Mouse (Mus musculus): ENCODE results near the gene Smco2. TPM values are rescaled to one million over a fixed set of nuclear protein-coding genes. Genes with fewer than 3 reads are reported as not detected.

Smco2 gene
- polyA plus RNA-seq, 1 experiment, result 0.13 TPM

DNA sequence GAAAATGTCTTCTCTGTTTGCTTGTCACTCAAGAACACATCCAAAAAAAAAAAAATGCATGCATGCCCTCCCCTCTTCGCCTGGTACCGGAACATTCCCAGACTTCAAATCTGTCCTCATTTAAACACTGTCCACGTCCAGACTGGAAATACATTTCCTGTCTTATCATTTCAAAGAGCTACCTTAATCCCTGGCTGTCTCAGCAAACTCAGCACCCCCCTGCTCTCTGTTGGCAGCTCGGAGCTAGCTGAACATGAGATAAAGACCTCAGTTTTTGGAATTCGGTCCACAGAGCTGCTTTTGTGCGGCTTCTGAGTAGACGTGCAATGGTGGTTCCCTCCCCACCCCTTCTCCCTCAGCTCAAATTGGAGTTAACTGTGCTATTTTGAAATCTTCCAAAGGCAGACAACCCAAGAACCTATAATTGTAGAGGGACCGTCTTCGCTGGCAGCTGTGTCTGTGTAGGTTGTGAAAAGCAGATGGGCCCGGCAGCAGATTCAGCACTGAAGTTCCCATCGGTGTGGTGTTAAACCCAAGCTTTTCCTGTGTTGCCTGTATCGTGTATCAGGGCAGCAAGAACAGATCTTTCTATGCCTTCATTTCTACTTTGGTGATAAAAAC is 27.6 kb downstream of the Smco2 start:
- Histone ChIP-seq H3K27ac (ENCODE audit: insufficient read depth, low read length) (0 out of 2 replicates have a peak overlapping the region, but pooled peaks have one; percentile 63), H3K4me1 (ENCODE audit: control insufficient read depth, insufficient read depth, low read length) (peaks cover 5% of the 10 kb centered on the region), H3K4me3 (ENCODE audit: insufficient read depth, low read length) (no peak overlapping the region)
- TF ChIP-seq POLR2A (IDR thresholded peaks at IDR 0.05; ENCODE audit: extremely low read depth, insufficient read depth, low read length), result no peak
- no peak for TF ChIP-seq CTCF (IDR thresholded peaks at IDR 0.05; ENCODE audit: extremely low read depth, insufficient read depth, low read length)

DNA sequence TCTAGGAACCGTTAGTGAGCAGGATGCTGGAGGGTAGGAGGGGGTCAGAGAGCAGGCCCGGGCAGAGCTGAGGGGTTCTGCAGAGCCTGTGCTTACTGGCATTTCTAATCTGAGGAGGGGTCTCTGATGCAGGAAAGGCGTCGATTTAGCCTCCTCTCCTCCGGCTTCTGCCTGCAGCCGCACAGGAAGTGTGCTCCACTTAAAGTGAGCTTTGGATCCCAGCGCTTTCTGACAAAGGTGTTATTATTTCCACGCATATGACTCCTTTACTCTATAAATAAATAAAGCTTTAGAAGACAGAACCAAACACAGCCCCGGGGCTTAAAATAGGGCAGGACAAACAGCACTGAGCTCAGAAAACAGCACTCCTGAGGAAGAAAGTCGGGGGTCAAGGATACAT is 29.0 kb downstream of the Smco2 start:
- TF ChIP-seq POLR2A (IDR thresholded peaks at IDR 0.05; ENCODE audit: extremely low read depth, insufficient read depth, low read length) (no peak), CTCF (IDR thresholded peaks at IDR 0.05; ENCODE audit: extremely low read depth, insufficient read depth, low read length) (no peak)
- H3K4me3 ChIP-seq (ENCODE audit: insufficient read depth, low read length), result no peak overlapping the region
- H3K4me1 ChIP-seq (ENCODE audit: control insufficient read depth, insufficient read depth, low read length), result peaks cover 5% of the 10 kb centered on the region
- 0 out of 2 replicates have a peak overlapping the region, but pooled peaks have one; percentile 13 for H3K27ac ChIP-seq (ENCODE audit: insufficient read depth, low read length)

DNA sequence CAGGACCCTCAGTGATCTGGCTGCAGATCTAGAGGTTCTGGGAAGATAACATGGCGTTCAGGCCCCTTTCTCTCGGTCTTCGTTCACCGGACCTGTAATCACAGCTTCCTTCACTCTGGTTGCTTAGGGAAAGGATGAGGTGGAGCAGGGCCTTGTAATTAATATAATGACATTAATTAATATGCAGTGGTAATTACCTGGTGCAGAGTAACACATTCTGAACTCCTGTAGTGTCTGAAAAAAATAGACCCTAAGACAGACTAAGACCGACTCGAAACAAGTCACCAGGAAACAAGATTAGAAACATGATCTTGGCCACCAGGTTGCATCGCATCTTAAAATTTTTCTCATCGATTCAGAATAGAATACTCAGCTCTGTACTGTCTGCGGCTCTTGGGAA is 30.0 kb downstream of the Smco2 start:
- Histone ChIP-seq H3K27ac (ENCODE audit: insufficient read depth, low read length) (no peak overlapping the region), H3K4me3 (ENCODE audit: insufficient read depth, low read length) (no peak overlapping the region), H3K4me1 (ENCODE audit: control insufficient read depth, insufficient read depth, low read length) (peaks cover 5% of the 10 kb centered on the region)
- TF ChIP-seq POLR2A (IDR thresholded peaks at IDR 0.05; ENCODE audit: extremely low read depth, insufficient read depth, low read length), result no peak
- TF ChIP-seq CTCF (IDR thresholded peaks at IDR 0.05; ENCODE audit: extremely low read depth, insufficient read depth, low read length), result no peak

- TF ChIP-seq POLR2A (IDR thresholded peaks at IDR 0.05; ENCODE audit: extremely low read depth, insufficient read depth, low read length) (no peak), CTCF (IDR thresholded peaks at IDR 0.05; ENCODE audit: extremely low read depth, insufficient read depth, low read length) (no peak)
- H3K27ac ChIP-seq (ENCODE audit: insufficient read depth, low read length), result no peak overlapping the region
- H3K4me3 ChIP-seq (ENCODE audit: insufficient read depth, low read length), result no peak overlapping the region
- peaks cover 5% of the 10 kb centered on the region for H3K4me1 ChIP-seq (ENCODE audit: control insufficient read depth, insufficient read depth, low read length)
These were observed 30.4 kb downstream of the Smco2 start for GRCm38 (mm10) chr6:146880296-146880695.

- H3K4me3 ChIP-seq (ENCODE audit: insufficient read depth, low read length), result no peak overlapping the region
- no peak overlapping the region for H3K27ac ChIP-seq (ENCODE audit: insufficient read depth, low read length)
- H3K4me1 ChIP-seq (ENCODE audit: control insufficient read depth, insufficient read depth, low read length), result peaks cover 5% of the 10 kb centered on the region
- TF ChIP-seq CTCF (IDR thresholded peaks at IDR 0.05; ENCODE audit: extremely low read depth, insufficient read depth, low read length) (no peak), POLR2A (IDR thresholded peaks at IDR 0.05; ENCODE audit: extremely low read depth, insufficient read depth, low read length) (no peak)
These were observed 32.2 kb downstream of the Smco2 start for GRCm38 (mm10) chr6:146881896-146882770.

GRCm38 (mm10) chr6:146883426-146883825 is 33.5 kb downstream of the Smco2 start:
- no peak for TF ChIP-seq POLR2A (IDR thresholded peaks at IDR 0.05; ENCODE audit: extremely low read depth, insufficient read depth, low read length)
- no peak for TF ChIP-seq CTCF (IDR thresholded peaks at IDR 0.05; ENCODE audit: extremely low read depth, insufficient read depth, low read length)
- no peak overlapping the region for H3K27ac ChIP-seq (ENCODE audit: insufficient read depth, low read length)
- H3K4me1 ChIP-seq (ENCODE audit: control insufficient read depth, insufficient read depth, low read length), result peaks cover 1% of the 10 kb centered on the region; the same call in 1 of the 2 replicates
- no peak overlapping the region for H3K4me3 ChIP-seq (ENCODE audit: insufficient read depth, low read length)

DNA sequence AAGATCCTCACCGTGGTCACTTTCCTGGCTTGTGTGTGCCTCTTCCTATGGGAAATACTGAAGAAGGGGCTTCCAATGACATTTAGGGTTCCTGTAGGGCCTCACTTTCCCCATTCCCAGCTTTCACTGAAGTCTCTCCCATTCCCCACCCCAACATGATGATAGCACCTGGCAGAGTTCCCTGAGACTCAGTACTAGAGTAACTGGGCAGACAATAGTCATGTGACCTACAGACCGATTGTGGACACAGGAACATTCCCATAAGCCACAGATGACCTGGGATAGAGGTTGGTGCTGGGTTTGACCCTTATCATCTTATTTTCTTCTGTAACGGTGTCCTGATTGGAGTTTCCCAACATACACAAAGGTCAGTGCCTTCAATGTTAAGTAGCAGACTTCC is 34.3 kb downstream of the Smco2 start:
- TF ChIP-seq POLR2A (IDR thresholded peaks at IDR 0.05; ENCODE audit: extremely low read depth, insufficient read depth, low read length) (no peak), CTCF (IDR thresholded peaks at IDR 0.05; ENCODE audit: extremely low read depth, insufficient read depth, low read length) (no peak)
- Histone ChIP-seq H3K4me3 (ENCODE audit: insufficient read depth, low read length) (no peak overlapping the region), H3K4me1 (ENCODE audit: control insufficient read depth, insufficient read depth, low read length) (peaks cover 1% of the 10 kb centered on the region), H3K27ac (ENCODE audit: insufficient read depth, low read length) (no peak overlapping the region)

GRCm38 (mm10) chr6:146884851-146885250 is 34.9 kb downstream of the Smco2 start:
- Histone ChIP-seq H3K4me1 (ENCODE audit: control insufficient read depth, insufficient read depth, low read length) (no peaks in the 10 kb centered on the region; the same call in none of the 2 replicates), H3K4me3 (ENCODE audit: insufficient read depth, low read length) (no peak overlapping the region), H3K27ac (ENCODE audit: insufficient read depth, low read length) (no peak overlapping the region)
- TF ChIP-seq POLR2A (IDR thresholded peaks at IDR 0.05; ENCODE audit: extremely low read depth, insufficient read depth, low read length) (no peak), CTCF (IDR thresholded peaks at IDR 0.05; ENCODE audit: extremely low read depth, insufficient read depth, low read length) (no peak)

GRCm38 (mm10) chr6:146887958-146888659 is 38.2 kb downstream of the Smco2 start, which contains the start of gene Ppfibp1:
Ppfibp1 (plus strand) TSS chr6:146888487.
- Histone ChIP-seq H3K4me1 (ENCODE audit: control insufficient read depth, insufficient read depth, low read length) (no peaks in the 10 kb centered on the region; the same call in none of the 2 replicates), H3K27ac (ENCODE audit: insufficient read depth, low read length) (peak within 1 kb of the TSS; percentile 87), H3K4me3 (ENCODE audit: insufficient read depth, low read length) (peak within 1 kb of the TSS; percentile 89)
- TF ChIP-seq POLR2A (IDR thresholded peaks at IDR 0.05; ENCODE audit: extremely low read depth, insufficient read depth, low read length), result peak; percentile 52; the same call in 1 of the 2 replicates
- TF ChIP-seq CTCF (IDR thresholded peaks at IDR 0.05; ENCODE audit: extremely low read depth, insufficient read depth, low read length), result no peak

Measured in cortical plate, adult 2 months (tissue).